Mouse (Mus musculus): ENCODE measurements around the gene Npw.

Npw gene

DNA sequence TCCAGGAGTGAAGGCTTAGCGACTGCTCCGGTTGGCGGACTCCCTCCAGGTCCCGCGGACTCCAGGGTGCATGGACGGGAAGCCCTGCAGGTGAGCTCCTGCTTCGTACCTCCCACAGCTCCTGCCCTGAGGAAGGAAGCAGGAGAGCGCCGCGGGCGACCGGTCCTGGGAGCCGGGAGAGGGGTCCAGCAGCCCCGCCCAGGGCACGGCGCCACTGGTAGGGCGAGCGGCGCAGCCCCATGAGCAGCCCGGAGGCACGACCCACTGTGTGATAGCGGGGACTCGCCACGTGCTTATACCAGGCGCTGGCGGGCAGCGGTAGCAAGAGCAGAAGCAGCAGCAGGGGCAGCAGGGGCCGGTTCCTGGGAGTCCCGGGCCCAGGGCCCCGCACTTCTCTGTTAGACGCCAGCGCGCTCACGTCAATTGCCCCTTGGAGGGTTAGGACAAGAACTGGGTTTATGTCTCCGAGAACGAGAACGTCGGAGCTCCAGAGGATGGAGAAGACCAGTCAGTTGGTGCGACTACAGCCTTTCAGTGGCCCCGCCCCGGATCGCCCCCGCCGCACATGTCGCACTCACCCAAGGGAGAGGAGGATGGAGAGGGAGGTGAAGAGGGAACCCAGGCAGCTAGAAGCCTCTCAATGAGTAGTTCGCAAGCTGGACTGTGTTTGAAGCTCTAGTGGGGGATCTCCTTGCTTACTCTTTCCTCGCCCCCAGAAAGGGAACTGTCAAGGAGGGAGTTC lies at the start of gene Npw:
Gene Npw (minus strand): TSS at position 441 of the 742 bp plus-strand sequence.
- peak; percentile 44 for DNase-seq

DNA sequence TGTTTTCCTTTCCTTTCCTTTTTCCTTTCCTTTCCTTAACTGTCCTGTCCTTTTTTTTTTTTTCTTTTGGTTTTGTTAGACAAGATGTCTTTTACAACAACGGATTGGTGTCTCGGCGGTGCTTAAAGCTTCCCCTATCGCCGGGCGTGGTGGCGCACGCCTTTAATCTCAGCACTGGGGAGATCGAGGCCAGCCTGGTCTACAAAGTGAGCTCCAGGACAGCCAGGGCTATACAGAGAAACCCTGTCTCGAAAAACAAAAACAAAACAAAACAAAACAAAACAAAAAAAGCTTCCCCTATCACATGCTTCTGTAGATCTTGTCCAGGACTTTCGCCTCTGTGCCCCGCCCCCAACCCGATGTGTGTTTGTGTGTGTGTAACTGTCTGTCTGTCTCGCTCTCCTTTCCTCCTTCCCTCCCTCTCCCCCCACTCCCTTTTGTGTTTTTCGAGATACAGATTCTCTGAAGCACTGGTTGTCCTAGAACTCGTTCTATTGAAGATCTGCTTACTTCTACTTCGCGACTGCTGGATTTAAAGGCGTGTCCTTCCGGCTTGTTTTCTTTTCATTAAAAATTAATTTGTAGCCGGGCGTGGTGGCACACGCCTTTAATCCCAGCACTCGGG lies 49.7 kb upstream of the Npw start:
- no peak for DNase-seq

DNA sequence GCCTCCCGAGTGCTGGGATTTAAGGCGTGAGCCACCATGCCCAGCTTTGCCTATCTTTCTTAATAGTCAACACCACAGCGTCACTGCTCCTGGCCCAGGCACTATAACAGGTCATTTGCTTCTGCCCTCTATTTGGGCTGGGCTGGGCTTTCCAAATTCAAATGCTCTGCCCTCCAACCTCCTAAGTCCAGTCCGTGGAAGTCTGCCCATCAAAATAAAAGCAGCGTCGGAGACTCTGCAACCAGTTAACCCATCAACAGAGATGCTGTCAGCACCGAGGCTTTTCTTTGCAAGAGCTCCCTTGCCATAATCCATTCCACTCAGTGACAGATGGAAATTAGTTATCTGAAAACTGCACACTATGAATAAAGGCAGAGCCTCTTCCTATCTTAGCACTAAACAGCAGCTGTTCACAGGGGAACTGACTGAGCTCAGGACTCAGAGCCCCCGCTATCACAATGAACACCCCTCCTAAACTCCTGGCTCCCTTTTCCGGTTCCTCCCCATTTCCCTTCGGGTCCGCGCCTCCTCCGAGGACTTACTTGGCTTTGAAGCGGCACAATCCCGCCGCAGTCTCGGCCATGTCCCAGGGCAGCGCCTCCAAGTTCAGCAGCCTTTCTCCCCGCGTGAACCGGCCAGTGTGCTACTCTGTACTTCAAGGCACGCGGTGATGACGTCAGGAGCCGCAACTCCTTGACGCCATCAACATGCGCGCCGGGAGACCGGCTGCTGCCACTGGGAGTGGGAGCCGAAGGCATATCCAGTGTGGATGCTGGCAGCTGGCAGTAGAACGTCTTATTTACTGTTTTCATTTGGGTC lies 48.9 kb upstream of the Npw start, which contains the start of gene Tbl3:
Gene Tbl3 (minus strand): TSS at position 679 of the 819 bp plus-strand sequence.
- DNase-seq, result peak; percentile 96

DNA sequence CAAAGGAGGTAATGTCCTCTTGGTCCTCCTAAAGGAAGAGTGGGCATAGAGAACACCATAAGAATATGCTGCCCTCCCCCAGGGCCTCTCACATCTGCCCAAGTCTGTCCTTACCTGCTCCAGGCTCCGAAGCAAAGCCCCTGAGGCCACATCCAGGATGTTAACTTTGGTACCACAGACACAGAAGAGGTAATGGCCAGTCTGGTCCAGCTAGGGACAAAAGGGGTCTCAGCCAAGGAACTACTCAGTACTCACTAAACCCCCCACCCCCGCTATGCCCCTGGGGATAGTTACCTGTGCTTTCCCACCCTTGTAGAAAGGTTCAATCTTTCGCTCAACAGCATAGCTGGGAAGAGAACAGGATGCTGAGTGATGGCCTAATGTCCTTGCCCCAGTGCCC lies 47.6 kb upstream of the Npw start:
- DNase-seq, result no peak

DNA sequence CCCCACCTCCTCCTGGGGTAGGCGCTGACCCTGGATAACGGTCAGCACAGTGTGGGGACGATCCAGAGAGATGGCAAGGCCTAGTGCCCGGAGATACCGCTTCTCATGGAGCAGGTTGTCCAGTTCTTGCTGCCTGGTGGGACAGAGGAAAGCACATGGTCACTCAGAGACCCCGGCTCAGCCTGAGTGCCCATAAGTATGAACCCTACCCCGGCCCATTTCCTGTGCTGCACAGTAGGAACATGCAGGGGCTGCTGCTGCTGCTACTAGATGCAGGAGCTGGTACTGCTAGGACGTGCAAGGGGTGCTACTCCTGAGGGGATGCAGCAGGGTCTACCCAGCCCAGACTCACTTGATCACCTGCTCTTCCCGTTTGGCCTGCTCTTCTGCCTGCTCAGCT lies 43.0 kb upstream of the Npw start:
- DNase-seq, result no peak

DNA sequence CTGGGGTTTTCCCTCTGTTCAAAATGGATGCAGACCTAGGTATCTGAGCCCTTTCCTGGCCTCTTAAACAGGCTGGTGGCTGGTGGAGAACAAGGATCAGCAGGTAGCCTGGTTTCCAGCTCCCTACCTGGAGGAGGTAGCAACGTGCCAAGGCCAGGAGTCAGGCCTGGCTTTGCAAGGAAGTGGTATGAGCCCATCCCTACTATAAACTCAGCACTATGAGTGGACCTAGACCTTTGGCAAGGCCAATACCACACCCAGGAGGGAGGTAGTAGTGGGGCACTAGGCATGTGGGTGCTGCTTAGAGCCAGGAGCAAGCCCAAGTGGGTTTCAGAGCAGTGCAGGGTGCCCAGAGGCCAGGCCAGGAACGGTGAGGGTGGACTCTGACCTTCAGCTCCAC lies 41.2 kb upstream of the Npw start:
- DNase-seq, result no peak

DNA sequence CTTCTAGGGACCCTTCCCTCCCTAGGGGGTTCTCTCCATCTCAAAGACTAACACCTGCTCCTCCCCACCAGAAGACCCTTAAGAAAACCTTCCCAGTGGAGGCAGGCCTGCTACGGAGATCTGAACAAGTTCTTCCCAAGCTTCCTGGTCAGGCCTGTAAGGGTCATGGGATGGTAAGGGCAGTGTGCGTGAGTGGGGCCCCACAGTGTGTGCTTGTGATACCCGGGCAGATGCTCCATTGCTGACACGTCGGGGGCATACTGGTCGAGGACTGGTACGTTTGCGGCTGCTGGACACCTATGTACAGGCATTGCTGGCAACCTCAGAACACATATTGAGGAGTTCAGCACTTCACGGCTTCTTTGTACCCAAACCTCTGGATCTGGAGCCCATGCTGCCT lies 40.5 kb upstream of the Npw start:
- no peak for DNase-seq

DNA sequence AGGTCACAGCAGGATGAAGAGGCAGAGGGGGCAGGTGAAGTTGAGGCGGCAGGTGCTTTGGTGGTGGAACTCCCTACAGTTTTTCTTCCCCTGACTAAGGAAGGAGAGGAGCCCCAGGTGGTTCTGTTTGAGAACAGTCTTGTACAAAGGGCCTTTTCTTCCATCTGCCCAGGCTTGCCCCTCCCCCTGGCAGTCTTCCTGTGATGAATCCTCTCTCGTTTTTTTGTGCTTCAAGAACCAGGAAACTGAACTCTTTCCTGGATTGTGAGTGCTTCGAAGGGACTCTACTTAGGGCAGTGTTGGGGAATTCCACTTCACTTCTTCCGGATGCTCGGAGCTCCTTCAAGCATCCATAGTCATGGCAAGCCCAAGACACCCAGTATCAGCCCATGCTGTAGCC lies 39.7 kb upstream of the Npw start:
- peak; percentile 44 for DNase-seq

DNA sequence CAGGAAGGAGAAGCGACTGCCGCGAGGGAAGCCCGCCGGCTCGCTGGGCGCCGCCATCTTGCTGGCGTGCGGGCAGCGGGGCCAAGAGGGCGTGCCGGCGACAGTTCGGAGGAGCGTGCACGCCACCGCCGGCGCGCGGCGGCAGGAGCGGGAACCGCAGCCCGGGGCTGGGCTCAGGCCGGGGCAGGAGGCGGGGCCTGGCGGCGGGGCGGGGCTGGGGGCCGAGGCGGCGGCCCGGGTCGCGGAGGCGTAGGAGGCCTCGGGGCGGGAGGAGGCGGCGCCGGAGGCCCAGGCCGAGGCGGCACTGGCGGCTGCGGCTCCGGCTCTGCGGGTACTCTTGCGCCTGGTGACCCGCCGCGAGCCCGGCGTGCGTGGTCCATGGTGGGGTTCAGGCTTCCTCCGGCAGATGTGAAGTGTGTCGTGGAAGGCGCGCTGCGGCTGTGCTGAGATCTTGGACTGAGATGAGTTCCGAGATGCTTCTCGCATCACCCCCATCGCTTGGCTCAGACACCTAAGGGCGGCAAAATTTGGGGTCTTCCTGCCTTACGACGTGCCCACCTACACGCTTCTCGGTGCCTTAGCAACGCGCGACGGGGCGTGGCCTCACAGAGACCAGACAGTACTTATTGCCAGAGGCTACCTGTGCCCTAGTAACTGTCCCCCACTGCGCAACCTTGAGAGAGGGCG lies 37.9 kb upstream of the Npw start, which contains the start of the genes Gfer and Noxo1:
Gene Gfer (minus strand): TSS at position 146 of the 687 bp plus-strand sequence.
Gene Noxo1 (plus strand): TSS at position 224 of the 687 bp plus-strand sequence.
- DNase-seq, result peak; percentile 92

DNA sequence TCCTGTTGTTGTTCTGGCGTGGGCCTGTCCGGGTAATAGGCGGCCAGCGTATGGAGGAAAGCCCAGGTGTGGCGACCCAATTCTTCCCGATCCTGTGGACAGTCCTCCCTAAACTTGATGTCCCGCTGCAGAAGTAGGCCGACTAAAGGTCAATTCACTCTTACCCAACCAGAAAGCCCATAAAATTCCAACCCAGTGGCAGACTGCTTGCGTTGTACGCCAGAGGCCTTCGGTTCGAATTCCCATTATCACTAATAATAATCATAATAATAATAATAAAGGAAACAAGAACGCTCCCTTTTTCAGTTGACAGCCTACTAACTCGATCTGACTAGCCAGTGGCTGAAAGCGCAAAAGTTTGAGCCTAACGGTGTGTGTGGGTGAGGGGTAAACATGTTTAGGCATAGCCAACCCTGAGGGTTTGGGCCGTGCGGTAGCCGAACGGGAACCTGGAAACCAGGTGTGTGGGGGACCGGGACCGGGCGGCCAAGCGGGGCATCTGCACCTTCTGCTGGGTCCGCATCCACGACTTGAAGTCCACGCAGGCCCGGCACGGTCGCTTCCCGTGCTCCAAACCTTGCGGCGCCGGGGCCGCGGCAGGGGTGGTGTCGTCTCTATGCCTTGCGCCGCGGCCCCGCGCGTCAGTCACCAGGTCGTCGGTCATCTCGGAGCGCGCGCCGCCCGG lies 37.2 kb upstream of the Npw start:
- no peak for DNase-seq

DNA sequence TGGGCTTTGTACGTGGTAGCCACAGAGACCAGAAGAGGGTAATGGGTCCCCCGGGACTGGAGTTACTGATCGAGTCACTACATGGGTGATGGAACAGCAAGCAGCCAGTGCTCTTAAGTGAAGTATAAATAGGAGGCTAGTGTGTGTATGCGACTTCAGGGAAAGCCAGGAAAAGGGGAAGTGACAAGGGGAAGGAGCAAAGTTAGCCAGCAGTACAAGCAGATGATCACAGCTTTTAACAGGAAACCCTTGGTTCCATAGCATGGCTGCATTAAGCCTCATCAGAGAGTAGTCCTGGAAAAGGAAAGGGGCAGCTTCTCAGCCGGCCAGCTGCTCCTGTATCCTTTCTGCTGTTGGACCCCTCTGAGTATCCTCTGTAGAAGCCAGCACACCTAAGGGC lies 34.1 kb upstream of the Npw start:
- no peak for DNase-seq

DNA sequence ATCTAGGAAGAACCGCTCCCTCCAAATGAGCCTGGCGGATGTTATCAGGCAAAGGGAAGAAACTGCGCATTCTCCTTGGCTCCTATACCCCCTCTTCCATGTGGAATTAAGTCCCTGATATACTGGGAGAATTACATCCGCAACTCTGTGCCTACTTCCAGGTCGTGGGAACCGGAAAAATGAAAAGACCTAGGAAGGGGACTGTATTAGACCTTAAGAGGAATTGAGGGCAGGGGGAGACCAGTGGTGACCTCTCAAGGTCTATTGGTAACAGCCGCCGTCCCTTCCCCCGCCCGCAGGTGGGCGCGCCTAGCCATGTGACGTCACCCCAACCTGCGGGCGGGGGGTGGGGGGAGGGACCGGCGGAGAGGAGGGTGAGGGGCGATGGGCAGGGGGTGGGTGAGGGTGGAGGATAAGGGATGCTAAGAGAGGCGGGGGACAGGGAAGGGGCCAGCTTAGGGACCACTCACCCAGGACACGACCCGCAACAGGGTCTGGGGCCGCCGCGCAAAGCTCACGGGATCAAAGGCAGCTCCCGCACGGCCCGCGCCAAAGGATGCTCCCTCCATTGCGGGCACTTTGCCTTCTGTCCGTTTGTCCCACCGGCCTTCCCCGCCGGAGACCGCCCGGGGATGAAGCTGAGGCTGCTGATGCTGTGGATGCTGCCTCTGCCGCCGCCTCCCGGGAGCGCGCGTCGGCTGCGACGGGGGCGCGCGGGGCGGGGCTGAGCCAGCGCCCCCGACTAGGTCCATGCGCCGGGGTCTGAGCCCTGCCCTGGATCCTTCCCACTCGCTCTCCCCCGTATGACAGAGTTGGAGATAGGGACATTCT lies 31.2 kb upstream of the Npw start, which contains the start of gene Syngr3:
Gene Syngr3 (minus strand): TSS at position 705 of the 831 bp plus-strand sequence.
- peak; percentile 50 for DNase-seq

DNA sequence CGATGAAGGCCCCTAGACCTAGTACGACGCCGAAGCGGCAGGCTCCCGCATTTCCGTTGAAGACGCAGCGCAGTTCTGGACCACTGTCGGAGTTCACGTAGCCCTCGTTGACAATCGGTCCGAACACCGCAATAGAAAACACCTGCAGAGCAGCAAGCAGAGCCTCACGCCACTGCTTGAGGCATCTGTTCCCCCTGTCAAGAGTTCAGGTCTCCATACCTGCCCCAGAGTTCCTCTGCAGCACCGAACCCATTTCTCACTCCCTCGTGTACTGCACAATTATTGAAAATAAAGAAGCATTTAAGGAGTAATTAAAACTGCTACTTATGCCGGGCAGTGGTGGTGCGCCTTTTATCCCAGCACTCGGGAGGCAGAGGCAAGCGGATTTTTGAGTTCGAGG lies 29.3 kb upstream of the Npw start:
- no peak for DNase-seq

DNA sequence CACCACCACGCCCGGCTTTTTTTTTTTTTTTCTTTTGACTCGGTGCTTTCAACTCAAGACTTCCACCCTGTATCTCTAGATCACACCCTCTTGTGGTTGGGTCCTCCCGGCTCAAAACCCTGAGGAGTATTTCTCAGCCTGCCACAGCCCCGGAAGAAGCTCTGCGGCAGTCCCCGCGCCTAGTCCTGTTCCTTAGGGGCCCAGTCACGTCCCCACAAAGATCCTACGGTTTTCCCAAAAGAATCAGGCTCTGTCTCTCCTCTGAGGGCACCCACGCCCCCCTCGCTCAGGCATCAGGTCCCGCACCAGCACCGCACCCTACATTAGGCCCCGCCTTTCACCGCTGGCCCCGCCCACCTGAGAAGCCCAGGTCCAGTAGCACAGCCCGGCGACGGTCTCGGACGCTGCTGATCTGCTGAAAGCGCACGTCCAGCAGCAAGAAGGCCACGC lies 28.9 kb upstream of the Npw start:
- peak; percentile 71 for DNase-seq

DNA sequence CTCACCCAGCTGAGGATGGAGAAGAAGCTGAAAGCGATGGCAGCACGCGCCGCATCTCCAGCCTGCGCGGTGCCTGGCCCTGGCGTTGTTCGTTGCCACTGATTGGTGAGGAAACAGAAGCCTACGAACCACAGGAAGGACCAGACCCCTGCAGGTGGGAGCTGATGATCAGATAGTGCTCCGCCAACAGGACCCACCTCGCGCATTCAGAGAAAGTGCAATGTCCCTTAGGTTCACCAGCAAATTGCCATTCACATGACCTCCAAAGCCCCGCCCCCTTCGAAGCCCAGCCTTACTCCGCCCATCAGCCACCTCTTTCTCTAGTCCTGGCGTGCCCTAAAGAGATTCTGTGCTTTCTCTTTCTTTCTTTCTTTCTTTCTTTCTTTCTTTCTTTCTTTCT lies 28.3 kb upstream of the Npw start:
- DNase-seq, result peak; percentile 72

DNA sequence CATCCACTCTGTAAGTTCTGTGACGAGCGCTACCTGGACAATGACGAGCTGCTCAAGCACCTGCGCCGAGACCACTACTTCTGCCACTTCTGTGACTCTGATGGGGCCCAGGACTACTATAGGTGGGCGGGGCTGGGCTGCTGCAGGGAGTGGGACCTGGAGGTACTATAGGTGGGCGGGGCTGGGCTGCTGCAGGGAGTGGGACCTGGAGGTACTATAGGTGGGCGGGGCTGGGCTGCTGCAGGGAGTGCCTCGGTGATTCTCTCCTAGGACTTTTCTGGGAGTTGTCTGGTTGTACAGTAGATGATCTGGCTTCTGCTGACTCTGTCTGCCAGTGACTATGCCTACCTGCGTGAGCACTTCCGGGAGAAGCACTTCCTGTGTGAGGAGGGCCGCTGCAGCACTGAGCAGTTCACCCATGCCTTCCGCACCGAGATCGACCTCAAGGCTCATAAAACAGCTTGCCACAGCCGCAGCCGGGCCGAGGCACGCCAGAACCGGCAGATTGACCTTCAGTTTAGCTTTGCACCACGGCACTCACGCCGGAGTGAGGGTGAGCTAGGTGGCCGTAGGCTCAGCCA lies 19.3 kb upstream of the Npw start:
- DNase-seq, result no peak

DNA sequence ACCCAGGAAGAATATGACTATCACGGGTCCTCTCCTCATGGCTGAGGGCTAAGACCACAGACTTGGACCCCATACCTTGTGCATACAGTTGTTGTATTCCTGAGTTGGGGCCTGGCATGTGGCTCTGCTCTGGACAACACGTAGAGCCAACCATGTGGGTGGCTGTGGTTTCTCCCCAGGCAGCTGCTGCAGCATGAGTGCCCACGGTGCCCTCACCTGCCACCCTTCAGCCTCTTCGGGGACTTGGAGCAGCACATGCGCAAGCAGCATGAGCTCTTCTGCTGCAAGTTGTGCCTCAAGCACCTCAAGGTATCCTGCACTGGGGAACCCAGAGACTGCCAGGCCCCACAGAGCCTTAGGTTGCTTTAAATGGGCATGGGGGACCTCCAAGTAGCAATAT lies 18.6 kb upstream of the Npw start:
- no peak for DNase-seq

DNA sequence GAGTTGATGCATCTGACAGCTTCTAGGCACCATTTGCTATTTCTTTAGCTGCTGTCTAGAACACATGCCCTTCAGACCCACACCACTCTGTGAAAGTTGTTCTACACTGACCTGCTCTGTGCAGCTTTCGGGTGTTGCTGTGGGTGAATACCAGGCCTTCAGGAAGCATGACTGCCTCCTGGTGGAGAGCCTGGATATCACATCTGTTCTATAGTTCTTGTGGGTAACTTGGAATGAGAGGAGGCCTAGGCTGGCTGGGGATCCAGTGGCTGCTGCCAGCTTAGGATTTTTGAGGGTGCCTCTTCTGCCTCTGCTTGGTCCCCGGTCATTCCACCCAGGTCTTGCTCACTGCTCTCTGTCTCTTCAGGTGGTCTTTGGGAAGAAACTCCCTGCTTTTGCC lies 17.9 kb upstream of the Npw start:
- DNase-seq, result peak; percentile 87

DNA sequence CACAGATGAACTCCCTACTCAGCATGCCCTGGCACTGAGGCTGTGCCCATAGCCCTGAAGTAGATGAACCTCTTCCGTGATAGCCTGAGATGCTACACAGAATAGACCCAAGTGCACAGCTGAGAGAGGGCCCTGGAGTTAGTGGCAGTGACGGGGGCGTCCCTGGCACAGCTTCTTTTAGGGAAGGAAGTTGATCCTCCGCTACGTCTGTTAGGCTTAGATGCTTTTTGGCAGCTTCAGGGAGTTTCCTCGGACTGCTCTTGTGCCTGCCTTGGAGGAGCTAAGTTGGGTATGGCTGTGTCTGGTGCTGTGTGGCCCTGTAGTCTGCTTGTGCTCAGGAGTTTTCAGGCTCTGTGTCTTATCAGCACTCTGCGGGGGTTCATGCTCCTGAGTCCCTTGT lies 16.0 kb upstream of the Npw start:
- no peak for DNase-seq

DNA sequence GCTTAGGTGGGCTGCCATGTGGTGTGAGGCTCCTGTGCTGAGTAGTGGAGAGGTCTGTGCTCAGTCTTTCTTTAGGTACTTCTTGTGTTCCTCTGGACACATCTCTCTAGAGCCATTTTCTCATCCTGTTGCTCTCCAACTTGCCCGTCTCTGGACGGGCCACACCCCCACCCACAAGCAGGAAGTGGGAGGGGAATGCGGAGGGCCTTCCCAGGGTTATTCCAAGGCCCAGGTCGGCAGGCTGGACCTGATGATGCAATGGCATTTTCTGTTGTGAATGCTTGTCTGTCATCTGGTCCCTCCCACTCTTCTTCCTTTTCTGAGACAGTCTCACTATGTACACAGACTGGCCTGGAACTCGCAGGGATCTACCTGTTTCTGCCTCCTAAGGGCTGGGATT lies 13.9 kb upstream of the Npw start:
- no peak for DNase-seq

DNA sequence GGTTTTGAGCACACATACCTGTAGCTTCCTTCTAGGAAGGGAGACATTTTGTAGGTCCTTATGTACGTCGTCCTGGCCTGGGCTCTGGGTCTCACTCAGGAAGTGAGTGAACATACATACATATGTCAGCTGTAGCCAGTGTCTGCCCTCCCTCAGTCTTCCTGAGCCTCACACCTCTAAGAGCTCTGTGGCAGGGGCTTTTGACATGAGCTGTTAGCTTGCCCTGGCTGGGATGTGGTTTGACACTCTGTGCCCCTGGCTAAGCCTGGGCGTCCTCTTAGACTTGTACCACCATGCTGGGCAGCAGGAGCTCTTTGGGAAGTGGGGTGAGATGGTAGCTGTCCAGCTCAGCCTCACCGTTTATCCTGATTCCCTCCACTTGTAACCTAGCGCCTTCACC lies 13.1 kb upstream of the Npw start:
- DNase-seq, result no peak

Measured in thymus, postnatal 4 days (tissue).